Mouse (Mus musculus) thymus, adult 2 months (tissue): ENCODE results near the gene Klrg2. TPM values are rescaled to one million over a fixed set of nuclear protein-coding genes. Genes with fewer than 3 reads are reported as not detected.

Experiments used
- DNase-seq: peaks from one replicate; pipeline ENCODE4 v3.0.0; 2021
- H3K27ac ChIP-seq: fragments of 200-500 bp; 2 replicates; pipeline ENCODE4 v1.5.1; 2012; ENCODE audit warnings: low read length, control low read depth; ENCODE audit not compliant: control insufficient read depth, insufficient read depth
- H3K27me3 ChIP-seq: fragments of 200-500 bp; 2 replicates; pipeline ENCODE4 v1.6.1; 2012; ENCODE audit warnings: mild to moderate bottlenecking, low read length, moderate library complexity, mixed read lengths; ENCODE audit not compliant: control insufficient read depth, insufficient read depth
- H3K36me3 ChIP-seq: fragments of 200-500 bp; 2 replicates; pipeline ENCODE4 v1.6.1; 2012; ENCODE audit warnings: mild to moderate bottlenecking, low read length, moderate library complexity; ENCODE audit not compliant: control insufficient read depth, insufficient read depth
- H3K4me1 ChIP-seq: fragments of 200-500 bp; replicated peaks from 2 replicates; pipeline ENCODE4 v1.6.1; 2012; ENCODE audit warnings: low read length; ENCODE audit not compliant: control insufficient read depth, insufficient read depth
- H3K4me3 ChIP-seq: fragments of 200-500 bp; 2 replicates; pipeline ENCODE4 v1.5.1; 2012; ENCODE audit warnings: mild to moderate bottlenecking, low read length, control low read depth, moderate library complexity; ENCODE audit not compliant: control insufficient read depth, insufficient read depth
- CTCF ChIP-seq: fragments of 200-500 bp; IDR thresholded peaks from 2 replicates; pipeline ENCODE4 v1.5.1; 2012; ENCODE audit warnings: mild to moderate bottlenecking, control low read depth, low read length, moderate library complexity, borderline replicate concordance; ENCODE audit not compliant: control insufficient read depth, poor library complexity, insufficient read depth; ENCODE audit errors: extremely low read depth
- POLR2A ChIP-seq: fragments of 200-500 bp; IDR thresholded peaks from 2 replicates; pipeline ENCODE4 v1.6.1; 2012; ENCODE audit warnings: mild to moderate bottlenecking, low read length, control low read depth, moderate library complexity; ENCODE audit not compliant: control insufficient read depth, poor library complexity, insufficient read depth; ENCODE audit errors: extremely low read depth
- WGBS: fragments of 180-500 bp; shearing (Covaris S2); methylation state at CpG from one replicate; pipeline ENCODE4 v1.1.7; 2018; 5-methylcytosine and 5-hydroxymethylcytosine counted together
- polyA plus RNA-seq: library from polyadenylated mRNA; depleted of rRNA; stranded (reverse); fragments of >200 nt; gene quantifications from 2 replicates; pipeline ENCODE4 v1.2.3, GENCODE M21; 2012

The Klrg2 gene
- polyA plus RNA-seq, 1 experiment, result 0.44 TPM

GRCm38 (mm10) chr6:38642593-38642992 lies 5.6 kb upstream of the Klrg2 start:
- Histone ChIP-seq H3K27ac (no peak overlapping the region), H3K27me3 (peaks cover 3% of the 10 kb centered on the region; the same call in 1 of the 2 replicates), H3K4me1 (no peaks in the 10 kb centered on the region), H3K4me3 (no peak overlapping the region), H3K36me3 (no peaks in the 10 kb centered on the region)
- 82% methylated on average over 5 of the region's 5 CpGs for WGBS
- no peak for TF ChIP-seq POLR2A
- TF ChIP-seq CTCF, result no peak
- DNase-seq, result no peak

GRCm38 (mm10) chr6:38641645-38642044 lies 4.6 kb upstream of the Klrg2 start:
- WGBS, result 19% methylated on average over 5 of the region's 5 CpGs
- Histone ChIP-seq H3K4me3 (no peak overlapping the region), H3K27ac (no peak overlapping the region), H3K36me3 (no peaks in the 10 kb centered on the region), H3K4me1 (peaks cover 7% of the 10 kb centered on the region), H3K27me3 (peaks cover 9% of the 10 kb centered on the region; the same call in 1 of the 2 replicates)
- no peak for DNase-seq
- TF ChIP-seq POLR2A, result no peak
- TF ChIP-seq CTCF, result no peak

- peaks cover 11% of the 10 kb centered on the region; the same call in 1 of the 2 replicates for H3K27me3 ChIP-seq
- DNase-seq, result no peak
- H3K27ac ChIP-seq, result no peak overlapping the region
- no peak overlapping the region for H3K4me3 ChIP-seq
- 9% methylated on average over 5 of the region's 5 CpGs for WGBS
- H3K4me1 ChIP-seq, result peaks cover 10% of the 10 kb centered on the region
- H3K36me3 ChIP-seq, result no peaks in the 10 kb centered on the region
- TF ChIP-seq CTCF (no peak), POLR2A (no peak)
Measured at GRCm38 (mm10) chr6:38641228-38641627, 4.2 kb upstream of the Klrg2 start.

- Histone ChIP-seq H3K36me3 (no peaks in the 10 kb centered on the region), H3K27ac (no peak overlapping the region), H3K27me3 (peaks cover 11% of the 10 kb centered on the region; the same call in 1 of the 2 replicates), H3K4me3 (no peak overlapping the region), H3K4me1 (peaks cover 10% of the 10 kb centered on the region)
- DNase-seq, result no peak
- 45% methylated on average over 11 of the region's 11 CpGs for WGBS
- no peak for TF ChIP-seq CTCF
- no peak for TF ChIP-seq POLR2A
Measured at GRCm38 (mm10) chr6:38640401-38640800, 3.4 kb upstream of the Klrg2 start.

GRCm38 (mm10) chr6:38635941-38636851 lies 846 bp downstream of the Klrg2 start:
- DNase-seq, result no peak
- peak overlapping the region; percentile 23 for H3K4me3 ChIP-seq
- H3K27me3 ChIP-seq, result peaks cover 11% of the 10 kb centered on the region; the same call in 1 of the 2 replicates
- WGBS, result 2% methylated on average over 71 of the region's 72 CpGs
- TF ChIP-seq CTCF, result no peak
- no peak for TF ChIP-seq POLR2A
- H3K27ac ChIP-seq, result no peak overlapping the region
- H3K36me3 ChIP-seq, result no peaks in the 10 kb centered on the region
- H3K4me1 ChIP-seq, result peaks cover 10% of the 10 kb centered on the region

- Histone ChIP-seq H3K4me1 (peaks cover 10% of the 10 kb centered on the region), H3K27me3 (peaks cover 9% of the 10 kb centered on the region; the same call in 1 of the 2 replicates)
- no peak for DNase-seq
Measured at GRCm38 (mm10) chr6:38634461-38634860, 2.6 kb downstream of the Klrg2 start.

More at GRCm38 (mm10) chr6:38634461-38634860, 2.6 kb downstream of the Klrg2 start:
- Histone ChIP-seq H3K27ac (no peak overlapping the region), H3K4me3 (no peak overlapping the region), H3K36me3 (no peaks in the 10 kb centered on the region)
- 83% methylated on average over 8 of the region's 8 CpGs for WGBS
- TF ChIP-seq POLR2A, result no peak
- no peak for TF ChIP-seq CTCF
